Mouse (Mus musculus): ENCODE data around the gene Car11. TPM values are rescaled to one million over a fixed set of nuclear protein-coding genes. Genes with fewer than 3 reads are reported as not detected.

The Car11 gene
- polyA plus RNA-seq, 1 experiment from 2014 or later, result 0.56 TPM

DNA sequence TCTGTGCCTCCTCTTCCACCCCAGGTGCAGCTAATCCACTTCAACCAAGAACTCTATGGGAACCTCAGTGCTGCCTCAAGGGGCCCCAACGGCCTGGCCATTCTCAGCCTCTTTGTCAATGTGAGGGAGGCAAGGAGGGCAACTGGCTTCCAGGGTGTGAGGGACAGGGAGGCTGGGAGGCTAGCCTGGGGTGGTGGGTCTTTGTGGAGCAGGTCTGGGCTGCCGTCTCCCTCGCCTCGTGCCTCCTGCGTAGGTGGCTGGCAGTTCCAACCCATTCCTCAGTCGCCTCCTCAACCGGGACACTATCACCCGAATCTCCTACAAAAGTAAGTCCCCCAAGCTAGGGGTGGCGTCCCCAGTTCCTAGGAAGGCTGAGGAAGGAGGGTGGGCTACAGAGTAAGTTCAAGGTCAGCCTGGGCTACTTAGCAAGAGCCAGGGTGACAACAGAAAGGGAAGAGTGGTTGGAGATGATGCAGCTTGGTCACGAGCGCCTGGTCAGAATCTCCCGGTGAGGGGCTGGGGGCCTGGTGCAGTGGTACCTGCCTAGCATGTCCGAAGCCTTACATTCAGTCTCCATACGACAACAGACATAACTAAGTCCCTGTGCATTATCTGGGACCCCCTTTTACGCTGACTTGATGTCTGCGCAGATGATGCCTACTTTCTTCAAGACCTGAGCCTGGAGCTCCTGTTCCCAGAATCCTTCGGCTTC is 3.3 kb downstream of the Car11 start:
- Histone ChIP-seq H3K27ac (no peak overlapping the region), H3K4me3 (ENCODE audit: inconsistent target) (no peak overlapping the region), H3K36me3 (ENCODE audit: inconsistent target) (no peaks in the 10 kb centered on the region), H3K79me2 (ENCODE audit: inconsistent target) (peaks cover 5% of the 10 kb centered on the region; the same call in 1 of the 2 replicates)
- WGBS (ENCODE audit: missing documents), result 94% methylated on average over 16 of the region's 17 CpGs

DNA sequence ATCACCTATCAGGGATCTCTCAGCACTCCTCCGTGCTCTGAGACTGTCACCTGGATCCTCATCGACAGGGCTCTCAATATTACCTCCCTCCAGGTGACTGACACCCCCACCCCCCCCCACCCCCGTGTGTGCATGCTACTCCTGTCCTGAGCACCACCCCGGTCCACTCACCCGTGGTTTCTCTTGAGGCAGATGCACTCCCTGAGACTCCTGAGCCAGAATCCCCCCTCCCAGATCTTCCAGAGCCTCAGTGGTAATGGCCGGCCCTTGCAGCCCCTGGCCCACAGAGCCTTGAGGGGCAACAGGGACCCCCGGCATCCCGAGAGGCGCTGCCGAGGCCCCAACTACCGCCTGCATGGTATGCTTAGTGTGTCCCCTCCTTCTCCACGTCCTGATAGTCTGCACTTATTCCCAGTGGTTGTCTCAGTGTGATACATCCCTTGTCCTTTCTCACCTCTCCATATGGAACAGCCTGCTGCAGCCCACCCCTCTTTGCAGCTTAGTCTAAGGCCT is 3.9 kb downstream of the Car11 start:
- H3K79me2 ChIP-seq (ENCODE audit: inconsistent target), result peaks cover 6% of the 10 kb centered on the region; the same call in 1 of the 2 replicates
- H3K27ac ChIP-seq, result peak overlapping the region; percentile 78
- 52% methylated on average over 12 of the region's 12 CpGs for WGBS (ENCODE audit: missing documents)
- no peak overlapping the region; the same call in 1 of the 2 replicates for H3K4me3 ChIP-seq (ENCODE audit: inconsistent target)
- H3K36me3 ChIP-seq (ENCODE audit: inconsistent target), result no peaks in the 10 kb centered on the region

DNA sequence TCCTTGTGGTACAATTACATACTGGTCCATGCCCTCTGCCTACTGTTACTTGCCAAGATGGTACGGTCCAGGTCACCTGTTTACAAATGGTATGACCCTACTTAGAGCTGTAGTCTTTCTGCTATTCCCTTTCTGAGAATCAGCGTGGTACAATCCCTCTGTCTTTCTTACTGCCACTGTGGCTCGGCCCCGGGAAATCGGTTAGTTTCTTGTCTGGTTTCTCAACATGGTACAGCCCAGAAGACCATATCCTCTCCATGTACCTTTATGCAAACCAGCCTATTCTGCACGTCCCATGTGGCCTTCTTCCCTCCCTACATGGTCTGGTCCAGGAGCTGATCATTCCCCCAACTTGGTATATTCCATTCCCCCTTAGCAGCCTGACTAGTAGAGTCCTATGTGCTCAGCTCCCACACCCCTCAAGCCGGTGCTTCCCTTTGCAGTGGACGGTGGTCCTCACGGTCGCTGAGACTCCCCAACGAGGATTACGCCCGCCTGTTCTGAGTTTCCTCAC is 4.5 kb downstream of the Car11 start:
- H3K36me3 ChIP-seq (ENCODE audit: inconsistent target), result no peaks in the 10 kb centered on the region; the same call in 1 of the 2 replicates
- H3K4me3 ChIP-seq (ENCODE audit: inconsistent target), result peak overlapping the region; percentile 31
- H3K27ac ChIP-seq, result peak overlapping the region; percentile 78
- peaks cover 11% of the 10 kb centered on the region; the same call in 1 of the 2 replicates for H3K79me2 ChIP-seq (ENCODE audit: inconsistent target)
- 1% methylated on average over 13 of the region's 13 CpGs for WGBS (ENCODE audit: missing documents)

DNA sequence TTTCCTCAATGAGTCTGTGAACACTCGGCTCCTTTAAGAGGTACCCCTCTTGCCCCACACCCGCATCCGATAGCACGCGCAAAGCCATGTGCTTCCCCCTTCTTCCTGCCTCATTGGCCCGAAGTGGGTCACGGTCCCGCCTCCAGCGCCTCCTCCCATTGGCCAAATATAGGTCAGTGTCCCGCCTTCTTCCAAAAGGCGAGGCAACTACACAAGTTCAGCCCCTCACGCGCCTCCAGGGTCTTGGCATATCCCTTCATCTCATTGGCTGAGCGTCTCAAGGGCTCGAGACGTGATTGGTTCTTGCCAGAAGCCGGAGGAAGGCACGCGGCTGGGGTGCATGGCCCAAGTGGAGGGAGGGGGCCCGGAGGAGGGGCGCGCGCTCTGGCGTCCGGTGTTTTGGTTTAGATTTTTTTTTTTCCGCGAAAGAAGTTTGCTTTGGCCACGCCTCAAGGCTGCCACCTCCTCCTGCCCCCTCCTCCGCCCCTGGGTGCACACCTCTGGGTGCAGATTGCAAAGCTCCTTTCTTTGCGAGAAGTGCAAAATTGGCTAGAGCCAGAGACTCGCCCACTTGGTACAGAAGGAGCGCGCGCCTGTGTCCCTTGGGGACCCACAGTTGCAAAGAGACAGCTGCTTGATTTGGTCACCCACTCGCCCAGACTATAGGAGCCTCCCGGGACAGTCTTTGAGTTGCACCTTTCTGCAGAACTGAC is 5.2 kb downstream of the Car11 start, which contains the start of gene Dbp:
Gene Dbp, plus strand, starts transcription at position 359 of the 713 bp plus-strand sequence.
- Histone ChIP-seq H3K27ac (peak within 1 kb of the TSS; percentile 92), H3K36me3 (ENCODE audit: inconsistent target) (peaks cover 8% of the 10 kb centered on the region; the same call in 1 of the 2 replicates), H3K4me3 (ENCODE audit: inconsistent target) (peak within 1 kb of the TSS; percentile 90), H3K79me2 (ENCODE audit: inconsistent target) (peaks cover 19% of the 10 kb centered on the region; the same call in 1 of the 2 replicates)
- 2% methylated on average over 36 of the region's 36 CpGs for WGBS (ENCODE audit: missing documents)

DNA sequence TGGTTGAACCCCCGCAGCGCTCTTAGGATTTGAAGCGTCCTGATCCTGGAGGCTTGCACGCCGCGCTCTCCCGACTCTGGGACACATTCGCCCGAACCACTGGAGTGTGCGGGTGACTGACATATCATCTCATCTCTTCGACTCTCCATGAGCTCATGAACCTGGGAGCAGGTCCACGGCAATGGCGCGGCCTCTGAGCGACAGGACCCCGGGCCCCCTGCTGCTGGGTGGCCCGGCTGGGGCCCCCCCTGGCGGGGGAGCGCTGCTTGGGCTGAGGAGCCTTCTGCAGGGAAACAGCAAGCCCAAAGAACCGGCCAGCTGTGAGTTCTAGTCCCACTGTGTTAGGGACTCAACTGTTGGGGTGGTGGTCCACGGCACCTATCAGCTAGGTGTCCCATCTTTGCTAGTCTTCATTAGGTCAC is 5.8 kb downstream of the Car11 start:
- 1% methylated on average over 21 of the region's 21 CpGs for WGBS (ENCODE audit: missing documents)
- peaks cover 13% of the 10 kb centered on the region; the same call in 1 of the 2 replicates for H3K36me3 ChIP-seq (ENCODE audit: inconsistent target)
- H3K79me2 ChIP-seq (ENCODE audit: inconsistent target), result peaks cover 24% of the 10 kb centered on the region; the same call in 1 of the 2 replicates
- H3K27ac ChIP-seq, result peak overlapping the region; percentile 92
- H3K4me3 ChIP-seq (ENCODE audit: inconsistent target), result peak overlapping the region; percentile 90

DNA sequence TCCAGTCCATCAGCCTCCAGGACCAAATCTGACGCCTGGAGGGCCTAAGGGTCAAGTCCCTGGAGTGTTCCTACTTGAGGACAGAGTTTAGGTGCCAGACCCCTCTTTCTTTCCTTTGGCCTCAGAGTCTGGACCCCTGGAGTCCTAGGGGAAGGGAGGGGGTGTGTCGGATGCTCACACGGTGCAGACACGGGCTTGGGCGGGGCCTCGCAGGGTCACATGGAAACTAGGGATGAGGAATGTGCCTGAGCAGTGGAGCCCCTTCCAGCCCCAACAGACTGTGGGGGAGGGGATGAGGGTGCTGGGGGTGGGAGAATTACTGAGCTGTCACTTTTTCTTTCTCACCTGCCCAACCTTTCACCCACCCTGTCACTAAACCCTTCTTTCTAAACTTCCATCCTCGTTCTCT is 6.2 kb downstream of the Car11 start:
- peak overlapping the region; percentile 92 for H3K27ac ChIP-seq
- peaks cover 17% of the 10 kb centered on the region; the same call in 1 of the 2 replicates for H3K36me3 ChIP-seq (ENCODE audit: inconsistent target)
- WGBS (ENCODE audit: missing documents), result 1% methylated on average over 7 of the region's 7 CpGs
- peaks cover 29% of the 10 kb centered on the region; the same call in 1 of the 2 replicates for H3K79me2 ChIP-seq (ENCODE audit: inconsistent target)
- peak overlapping the region; percentile 90 for H3K4me3 ChIP-seq (ENCODE audit: inconsistent target)

DNA sequence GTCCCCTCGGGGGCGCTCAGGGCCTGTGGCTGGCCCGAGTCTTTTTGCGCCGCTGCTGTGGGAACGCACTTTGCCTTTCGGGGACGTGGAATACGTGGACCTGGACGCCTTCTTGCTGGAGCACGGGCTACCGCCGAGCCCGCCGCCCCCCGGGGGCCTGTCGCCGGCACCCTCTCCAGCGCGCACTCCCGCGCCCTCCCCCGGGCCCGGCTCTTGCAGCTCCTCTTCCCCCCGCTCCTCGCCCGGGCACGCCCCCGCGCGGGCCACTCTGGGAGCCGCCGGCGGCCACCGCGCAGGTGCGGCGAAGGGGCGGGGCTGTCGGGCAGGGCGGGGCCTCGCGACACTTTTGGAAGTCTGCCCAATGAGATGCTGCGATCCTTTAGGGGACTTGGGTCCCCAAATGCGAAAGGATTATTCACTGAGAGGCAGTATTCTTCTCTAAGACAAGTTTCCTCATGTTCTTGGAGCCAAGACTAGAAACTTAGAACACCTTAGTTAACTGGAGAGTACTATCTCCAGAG is 7.1 kb downstream of the Car11 start:
- peaks cover 36% of the 10 kb centered on the region; the same call in 1 of the 2 replicates for H3K79me2 ChIP-seq (ENCODE audit: inconsistent target)
- WGBS (ENCODE audit: missing documents), result under 1% methylated on average over 35 of the region's 45 CpGs
- peak overlapping the region; percentile 96 for H3K27ac ChIP-seq

DNA sequence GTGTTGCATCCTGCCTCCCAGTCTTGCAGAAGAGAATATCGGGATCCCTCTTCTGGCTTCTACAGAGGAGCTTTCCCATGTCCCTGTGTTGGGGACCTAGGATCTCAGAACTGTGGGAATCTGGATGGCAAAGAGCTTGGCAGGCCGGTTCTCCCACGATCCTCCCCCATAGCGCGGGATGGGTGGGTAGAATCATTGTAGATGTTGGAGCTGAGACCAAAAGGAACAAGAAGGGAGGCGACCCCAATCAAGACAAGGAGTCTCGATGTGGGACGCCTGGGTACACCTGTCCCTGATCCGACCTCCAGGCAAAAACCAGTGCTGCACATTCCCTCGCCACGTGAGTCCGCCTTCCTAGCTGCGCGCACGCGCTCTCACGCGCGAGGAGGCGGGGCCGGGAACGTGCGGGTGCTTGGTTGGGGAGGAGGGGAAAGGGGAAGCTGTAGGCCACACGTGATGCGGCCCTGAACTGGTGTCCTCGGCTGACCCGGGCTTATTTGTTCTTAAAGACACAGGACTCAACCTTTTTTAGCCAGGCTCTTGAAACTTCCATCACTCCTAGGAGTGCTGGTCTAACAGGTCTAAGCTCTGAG is 7.8 kb downstream of the Car11 start:
- Histone ChIP-seq H3K4me3 (ENCODE audit: inconsistent target) (peak overlapping the region; percentile 27), H3K79me2 (ENCODE audit: inconsistent target) (peaks cover 43% of the 10 kb centered on the region; the same call in 1 of the 2 replicates), H3K36me3 (ENCODE audit: inconsistent target) (peaks cover 33% of the 10 kb centered on the region), H3K27ac (peak overlapping the region; percentile 96)
- 2% methylated on average over 27 of the region's 27 CpGs for WGBS (ENCODE audit: missing documents)

More for the DNA sequence above, 7.1 kb downstream of the Car11 start:
- H3K4me3 ChIP-seq (ENCODE audit: inconsistent target), result peak overlapping the region; percentile 90
- peaks cover 27% of the 10 kb centered on the region for H3K36me3 ChIP-seq (ENCODE audit: inconsistent target)

DNA sequence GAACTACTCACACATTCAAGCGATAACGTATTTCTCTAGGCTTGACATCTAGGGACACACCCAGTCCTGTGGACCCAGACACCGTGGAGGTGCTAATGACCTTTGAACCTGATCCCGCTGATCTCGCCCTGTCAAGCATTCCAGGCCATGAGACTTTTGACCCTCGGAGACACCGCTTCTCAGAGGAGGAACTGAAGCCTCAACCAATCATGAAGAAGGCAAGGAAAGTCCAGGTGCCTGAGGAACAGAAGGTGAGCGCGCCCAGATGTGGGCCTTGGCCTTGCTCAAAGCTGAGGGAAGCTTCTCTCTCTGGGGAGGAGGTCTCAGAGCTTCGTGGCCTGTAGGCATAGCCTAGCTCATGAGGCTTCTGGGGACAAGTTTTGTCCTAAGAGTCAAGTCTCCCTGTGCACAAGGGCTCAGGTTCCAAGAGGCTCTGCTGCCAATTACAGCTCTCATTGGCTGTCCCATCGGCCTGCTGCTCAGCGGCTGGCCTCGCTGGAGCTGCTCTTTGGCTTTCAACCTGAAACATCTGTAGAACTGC is 8.6 kb downstream of the Car11 start:
- Histone ChIP-seq H3K36me3 (ENCODE audit: inconsistent target) (peaks cover 40% of the 10 kb centered on the region), H3K79me2 (ENCODE audit: inconsistent target) (peaks cover 51% of the 10 kb centered on the region), H3K4me3 (ENCODE audit: inconsistent target) (peak overlapping the region; percentile 26), H3K27ac (peak overlapping the region; percentile 96)
- 34% methylated on average over 13 of the region's 13 CpGs for WGBS (ENCODE audit: missing documents)

DNA sequence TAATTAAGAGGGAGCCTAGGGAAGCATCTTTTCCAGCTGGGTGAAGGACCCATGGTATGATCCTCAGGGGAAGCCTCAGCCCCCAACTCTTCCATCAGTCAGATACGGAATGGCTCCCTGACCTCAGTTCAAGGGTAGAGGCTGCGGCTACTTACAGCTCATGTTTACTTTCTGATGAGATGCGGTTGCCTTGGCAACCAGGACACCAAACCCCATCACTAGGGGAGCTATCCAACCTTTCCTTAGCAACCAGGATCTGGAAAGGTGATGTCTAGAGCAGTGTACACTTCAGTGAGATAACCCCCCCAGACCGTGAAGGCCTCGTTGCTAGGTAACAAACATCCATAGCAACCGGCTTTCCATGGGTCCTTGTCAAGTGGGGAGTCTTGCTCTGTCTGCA is 9.4 kb downstream of the Car11 start:
- Histone ChIP-seq H3K79me2 (ENCODE audit: inconsistent target) (peaks cover 59% of the 10 kb centered on the region), H3K4me3 (ENCODE audit: inconsistent target) (peak overlapping the region; percentile 26; the same call in 1 of the 2 replicates), H3K36me3 (ENCODE audit: inconsistent target) (peaks cover 43% of the 10 kb centered on the region), H3K27ac (peak overlapping the region; percentile 96)
- WGBS (ENCODE audit: missing documents), result 92% methylated on average over 6 of the region's 6 CpGs

DNA sequence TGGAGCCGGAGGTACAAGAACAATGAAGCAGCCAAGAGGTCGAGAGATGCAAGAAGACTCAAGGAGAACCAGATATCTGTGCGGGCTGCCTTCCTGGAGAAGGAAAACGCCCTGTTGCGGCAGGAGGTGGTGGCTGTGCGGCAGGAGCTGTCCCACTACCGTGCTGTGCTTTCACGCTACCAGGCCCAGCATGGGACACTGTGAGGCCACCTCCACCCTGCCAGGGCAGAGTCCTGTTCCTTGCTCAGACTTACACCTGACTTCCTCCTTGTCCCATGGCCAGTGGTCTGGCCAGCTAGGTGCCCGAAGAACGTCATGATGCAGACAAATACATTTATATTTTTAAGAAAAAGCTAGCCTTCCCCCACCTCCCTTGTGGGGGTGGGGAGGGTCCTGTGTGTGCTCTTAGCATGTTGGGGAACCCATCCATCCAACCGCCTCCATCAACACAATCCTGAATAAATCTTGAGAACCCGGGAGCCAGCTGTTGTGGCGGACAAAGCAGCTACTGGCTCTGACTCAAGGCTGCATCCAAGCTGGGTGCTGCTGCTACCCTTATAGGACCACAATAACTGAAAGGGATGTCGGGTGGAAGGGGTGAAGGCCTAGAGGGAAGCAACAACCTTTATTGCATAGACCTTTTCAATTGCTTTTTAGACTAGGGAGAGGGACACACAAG is 10.2 kb downstream of the Car11 start:
- Histone ChIP-seq H3K4me3 (ENCODE audit: inconsistent target) (no peak overlapping the region), H3K27ac (no peak overlapping the region), H3K36me3 (ENCODE audit: inconsistent target) (peaks cover 43% of the 10 kb centered on the region), H3K79me2 (ENCODE audit: inconsistent target) (peaks cover 66% of the 10 kb centered on the region)
- 90% methylated on average over 14 of the region's 14 CpGs for WGBS (ENCODE audit: missing documents)

DNA sequence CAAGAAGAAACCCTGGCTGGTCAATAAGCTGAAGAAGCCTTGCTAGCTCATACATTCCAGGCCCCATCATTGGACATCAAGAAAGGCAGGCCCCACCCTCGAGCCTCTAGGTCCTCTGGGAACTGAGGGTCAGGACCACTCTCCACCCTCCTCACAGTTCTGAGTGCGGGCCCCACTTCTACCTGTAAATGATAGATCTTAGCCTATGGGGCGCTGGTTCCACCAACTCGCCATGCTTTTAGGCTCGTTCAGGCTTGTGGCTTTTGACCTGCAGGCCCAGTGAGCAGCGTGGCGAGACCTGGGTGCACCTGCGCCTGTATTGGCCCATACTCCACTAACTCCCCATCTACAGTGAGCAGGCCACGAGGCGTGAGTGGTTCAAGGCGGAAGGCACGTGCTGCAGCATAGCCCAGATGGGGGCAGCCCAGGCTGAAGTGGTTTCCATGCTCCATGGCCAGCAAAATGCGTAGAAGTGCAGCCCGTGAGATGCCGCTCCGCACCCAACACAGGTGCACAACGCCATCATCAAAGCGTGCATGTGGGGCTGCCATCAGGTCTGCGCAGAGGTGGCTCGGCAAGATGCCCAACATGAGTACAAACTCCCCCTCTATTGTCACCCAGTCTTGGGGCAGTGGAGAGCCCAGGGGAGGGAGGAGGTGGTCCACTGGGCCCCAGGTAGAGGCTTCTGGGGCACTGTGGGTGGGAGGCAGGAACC is 11.0 kb downstream of the Car11 start:
- Histone ChIP-seq H3K36me3 (ENCODE audit: inconsistent target) (peaks cover 43% of the 10 kb centered on the region), H3K4me3 (ENCODE audit: inconsistent target) (no peak overlapping the region), H3K79me2 (ENCODE audit: inconsistent target) (peaks cover 75% of the 10 kb centered on the region), H3K27ac (no peak overlapping the region)
- WGBS (ENCODE audit: missing documents), result 94% methylated on average over 20 of the region's 20 CpGs
